Mouse (Mus musculus) liver, embryonic 13.5 days (tissue): ENCODE results near the gene Cd53. TPM values are rescaled to one million over a fixed set of nuclear protein-coding genes. Genes with fewer than 3 reads are reported as not detected.

Experiments
- ATAC-seq: fragments of 200-750 bp; cut with Nextera tagmentation; 2 replicates; pipeline ENCODE4 v1.8.0; 2017; ENCODE audit warnings: low read depth, mild to moderate bottlenecking, moderate number of reproducible peaks, moderate library complexity
- DNase-seq: peaks from one replicate; pipeline ENCODE4 v3.0.0; 2022
- H3K27ac ChIP-seq: fragments of 300-500 bp; sonication (generic); 2 replicates; pipeline ENCODE4 v1.5.1; 2015; ENCODE audit warnings: moderate library complexity, mild to moderate bottlenecking, inconsistent platforms
- H3K27me3 ChIP-seq: fragments of 300-500 bp; sonication (generic); 2 replicates; pipeline ENCODE4 v1.6.1; 2015; ENCODE audit warnings: mild to moderate bottlenecking, inconsistent platforms
- H3K36me3 ChIP-seq: fragments of 300-500 bp; sonication (generic); 2 replicates; pipeline ENCODE4 v1.6.1; 2015; ENCODE audit warnings: mild to moderate bottlenecking, inconsistent platforms
- H3K4me1 ChIP-seq: fragments of 300-500 bp; sonication (generic); replicated peaks from 2 replicates; pipeline ENCODE4 v1.6.1; 2015; ENCODE audit warnings: inconsistent platforms
- H3K4me2 ChIP-seq: fragments of 300-500 bp; sonication (generic); 2 replicates; pipeline ENCODE4 v1.6.1; 2015; ENCODE audit warnings: inconsistent platforms, mild to moderate bottlenecking, moderate library complexity
- H3K4me3 ChIP-seq: fragments of 300-500 bp; sonication (generic); replicated peaks from 2 replicates; pipeline ENCODE4 v1.5.1; 2015; ENCODE audit warnings: mild to moderate bottlenecking, inconsistent platforms
- H3K9ac ChIP-seq: fragments of 300-500 bp; sonication (generic); 2 replicates; pipeline ENCODE4 v1.6.1; 2015; ENCODE audit warnings: mild to moderate bottlenecking, inconsistent platforms
- H3K9me3 ChIP-seq: fragments of 300-500 bp; sonication (generic); replicated peaks from 2 replicates; pipeline ENCODE4 v1.6.1; 2016; ENCODE audit warnings: inconsistent platforms
- WGBS: fragments of 180-500 bp; shearing (Covaris S2); methylation state at CpG from one replicate; pipeline ENCODE4 v1.1.7; 2015; ENCODE audit not compliant: insufficient replicate concordance; 5-methylcytosine and 5-hydroxymethylcytosine counted together
- polyA plus RNA-seq: library from polyadenylated mRNA; unstranded; fragments of >200 nt; fragmentation: Nextera tagmentation; extraction: Ambion mirVana; gene quantifications from 2 replicates; pipeline ENCODE4 v1.2.1, GENCODE M21; 2015

The Cd53 gene
- polyA plus RNA-seq, 1 experiment from 2014 or later: 18.0 TPM

- Histone ChIP-seq H3K27me3 (peaks cover 2% of the 10 kb centered on the region; the same call in 1 of the 2 replicates), H3K36me3 (no peaks in the 10 kb centered on the region), H3K9me3 (no peaks in the 10 kb centered on the region), H3K4me3 (peak overlapping the region; percentile 71), H3K27ac (peak overlapping the region; percentile 83), H3K9ac (peak overlapping the region; percentile 64), H3K4me2 (peak overlapping the region; percentile 78), H3K4me1 (no peaks in the 10 kb centered on the region)
- DNase-seq (peak; percentile 72), ATAC-seq (peak; percentile 86)
- 1% methylated on average over 33 of the region's 33 CpGs for WGBS
These were observed 67.7 kb downstream of the Cd53 start for GRCm38 (mm10) chr3:106722028-106722945.

- Histone ChIP-seq H3K9me3 (no peaks in the 10 kb centered on the region), H3K9ac (peak overlapping the region; percentile 64)
- DNase-seq: peak; percentile 87
These were observed 68.4 kb downstream of the Cd53 start for GRCm38 (mm10) chr3:106721397-106722027.

More at GRCm38 (mm10) chr3:106721397-106722027, 68.4 kb downstream of the Cd53 start:
- Histone ChIP-seq H3K36me3 (no peaks in the 10 kb centered on the region), H3K4me1 (no peaks in the 10 kb centered on the region), H3K27ac (peak overlapping the region; percentile 83), H3K4me3 (peak overlapping the region; percentile 71), H3K27me3 (peaks cover 2% of the 10 kb centered on the region; the same call in 1 of the 2 replicates), H3K4me2 (peak overlapping the region; percentile 78)
- peak; percentile 95 for ATAC-seq
- 1% methylated on average over 31 of the region's 31 CpGs for WGBS

Other genes with a start within 250 kb of the Cd53 start
- gene Dram2, start 242.4 kb downstream of the Cd53 start, polyA plus RNA-seq: 28.7 and 32.1 TPM in 2 replicates
- 26.1 and 33.0 TPM in 2 replicates for gene Cept1, start 242.3 kb downstream of the Cd53 start, polyA plus RNA-seq
- gene Lrif1, start 105.2 kb downstream of the Cd53 start, polyA plus RNA-seq: 3.6 and 5.6 TPM in 2 replicates
- gene Olfr266, start 36.1 kb upstream of the Cd53 start, polyA plus RNA-seq: not detected in 2 replicates
- gene Kcna3, start 246.0 kb upstream of the Cd53 start, polyA plus RNA-seq: 1.4 and 1.7 TPM in 2 replicates